ENCODE assay signal across 24 mouse cellular contexts in the genomic region with DNA sequence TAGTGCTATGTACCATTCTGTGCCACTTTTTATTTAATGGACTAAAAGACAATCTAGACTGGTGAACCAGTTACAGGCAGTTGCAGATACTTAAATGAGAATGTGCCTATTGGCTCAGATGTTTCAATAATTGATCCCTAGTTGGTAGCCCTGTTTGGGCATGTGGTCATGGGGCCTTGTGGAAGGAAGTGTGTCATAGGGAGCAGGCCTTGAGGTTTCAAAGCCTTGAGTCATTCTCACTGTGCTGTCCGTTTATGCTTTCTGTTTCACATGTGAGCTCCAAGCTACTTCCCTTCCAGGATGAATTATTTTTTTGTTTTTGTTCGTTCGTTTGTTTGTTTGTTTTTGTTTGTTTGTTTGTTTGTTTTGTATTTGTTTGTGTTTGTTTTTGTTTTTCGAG.
A peak's percentile ranks its signal among the peaks of the same experiment; 100 is the strongest.
DNase-seq lines count a peak whose midpoint lies in the region; ATAC-seq and TF ChIP-seq lines count a peak whose summit lies in the region.
"Had no signal": no experiment of that assay in that cellular context is flagged by ENCODE, and none has a peak within 500 bp of the region (broad histone marks: within the 10 kb centered on the region; RNA-seq: fewer than 3 reads in every experiment).

No protein-coding gene starts in this region.

- H3K4me1 ChIP-seq in kidney, adult 2 months (ENCODE audit: control insufficient read depth, insufficient read depth, low read length) = no peaks in the 10 kb centered on the region
- H3K4me1 ChIP-seq: embryonic facial prominence, embryonic 13.5 days; embryonic facial prominence, embryonic 15.5 days; forebrain, embryonic 10.5 days; forebrain, embryonic 12.5 days had no signal

- peak; percentile 42; the same call in 1 of the 2 replicates for ATAC-seq in common myeloid progenitor, adult 5-6 weeks (replicated peaks; ENCODE audit: low read depth, poor library complexity, severe bottlenecking)
- ATAC-seq: activated CD4-positive, CD25-positive, alpha-beta regulatory T cell, adult 4 months; forebrain, embryonic 14.5 days; forebrain, embryonic 16.5 days; Patski had no signal

- WGBS in macrophage (ENCODE audit: missing documents) = 62% methylated on average over 2 of the region's 4 CpGs
- 69% methylated on average over 4 of the region's 4 CpGs for WGBS in kidney, adult 2 months

- no peak overlapping the region for H3K4me3 ChIP-seq in macrophage (ENCODE audit: inconsistent target)
- no peak overlapping the region for H3K4me3 ChIP-seq in kidney, adult 2 months (ENCODE audit: insufficient read depth, low read depth, low read length)
- H3K4me3 ChIP-seq: embryonic facial prominence, embryonic 13.5 days; embryonic facial prominence, embryonic 15.5 days; erythroblast, embryonic 14.5 days; forebrain, embryonic 10.5 days; forebrain, embryonic 12.5 days had no signal

- H3K27me3 ChIP-seq in kidney, adult 2 months (replicated peaks; ENCODE audit: control insufficient read depth, insufficient read depth, low read length) = no peaks in the 10 kb centered on the region
- H3K27me3 ChIP-seq: embryonic facial prominence, embryonic 13.5 days; embryonic facial prominence, embryonic 15.5 days; forebrain, embryonic 12.5 days had no signal

- no peaks in the 10 kb centered on the region for H3K36me3 ChIP-seq in macrophage (ENCODE audit: inconsistent target)
- no peaks in the 10 kb centered on the region for H3K36me3 ChIP-seq in kidney, adult 2 months (ENCODE audit: control insufficient read depth, insufficient read depth, low read length)
- H3K36me3 ChIP-seq: embryonic facial prominence, embryonic 13.5 days; embryonic facial prominence, embryonic 15.5 days; forebrain, embryonic 10.5 days; forebrain, embryonic 12.5 days had no signal

- TF ChIP-seq POLR2A in kidney, adult 2 months (IDR thresholded peaks at IDR 0.05; ENCODE audit: low read depth, low read length) = no peak

- TF ChIP-seq CTCF in kidney, adult 2 months (conservative IDR thresholded peaks at IDR 0.05; ENCODE audit: insufficient read depth, insufficient read length, low read depth, low read length) = no peak

- peak; percentile 26 for DNase-seq in 416B (ENCODE audit: low read depth)
- DNase-seq in kidney, adult 2 months = no peak
- no peak for DNase-seq in Muller cell, postnatal 12 days (ENCODE audit: inconsistent ontology term)
- DNase-seq in adipocyte (ENCODE audit: low spot score) = no peak
- DNase-seq: adrenal gland, adult 2 months; adrenal gland, postnatal 10 days; adrenal gland, postnatal 25 days; cerebellum, adult 11-12 months; cerebellum, adult 2 months; cerebellum, adult 9-10 months; cerebellum, postnatal 10 days; cerebellum, postnatal 25 days; embryo, embryonic 11 days had no signal

- peak overlapping the region; percentile 38 for H3K27ac ChIP-seq in macrophage
- no peak overlapping the region for H3K27ac ChIP-seq in kidney, adult 2 months (ENCODE audit: insufficient read depth, low read depth, low read length)
- H3K27ac ChIP-seq: embryonic facial prominence, embryonic 13.5 days; embryonic facial prominence, embryonic 15.5 days; forebrain, embryonic 10.5 days; forebrain, embryonic 12.5 days had no signal

- no peaks in the 10 kb centered on the region for H3K79me2 ChIP-seq in macrophage (ENCODE audit: inconsistent target)
